Mouse (Mus musculus) naive thymus-derived CD4-positive, alpha-beta T cell, adult 2 months (primary cell): Measurements from ENCODE around the gene Igfbp5.

Experiments
- DNase-seq: peaks from one replicate; pipeline ENCODE4 v3.0.0-alpha.2; 2011; ENCODE audit warnings: low read depth

Igfbp5 gene

GRCm38 (mm10) chr1:72874287-72875211 lies at the start of gene Igfbp5:
Gene Igfbp5 (minus strand): TSS chr1:72874884.
- DNase-seq = no peak

- DNase-seq = no peak
Measured at GRCm38 (mm10) chr1:72914815-72915214, 40.1 kb upstream of the Igfbp5 start.

- DNase-seq = no peak
Measured at GRCm38 (mm10) chr1:72913073-72913472, 38.4 kb upstream of the Igfbp5 start.

- no peak for DNase-seq
Measured at GRCm38 (mm10) chr1:72895821-72896220, 21.1 kb upstream of the Igfbp5 start.

GRCm38 (mm10) chr1:72887910-72888309 lies 13.2 kb upstream of the Igfbp5 start:
- no peak for DNase-seq

GRCm38 (mm10) chr1:72885819-72886169 lies 11.1 kb upstream of the Igfbp5 start:
- no peak for DNase-seq

GRCm38 (mm10) chr1:72885111-72885818 lies 10.6 kb upstream of the Igfbp5 start:
- DNase-seq = no peak

GRCm38 (mm10) chr1:72879319-72879634 lies 4.6 kb upstream of the Igfbp5 start:
- DNase-seq = no peak

GRCm38 (mm10) chr1:72878473-72879318 lies 4.0 kb upstream of the Igfbp5 start:
- DNase-seq = no peak

GRCm38 (mm10) chr1:72877892-72878291 lies 3.2 kb upstream of the Igfbp5 start:
- DNase-seq = no peak

- no peak for DNase-seq
Measured at GRCm38 (mm10) chr1:72876111-72876510, 1.4 kb upstream of the Igfbp5 start.

- DNase-seq = no peak
Measured at GRCm38 (mm10) chr1:72875708-72876107, 1.0 kb upstream of the Igfbp5 start.

GRCm38 (mm10) chr1:72873511-72874286 lies 985 bp downstream of the Igfbp5 start:
- DNase-seq = no peak

GRCm38 (mm10) chr1:72873078-72873477 lies 1.6 kb downstream of the Igfbp5 start:
- DNase-seq = no peak

- no peak for DNase-seq
Measured at GRCm38 (mm10) chr1:72872521-72872920, 2.2 kb downstream of the Igfbp5 start.

- no peak for DNase-seq
Measured at GRCm38 (mm10) chr1:72871697-72872411, 2.8 kb downstream of the Igfbp5 start.

GRCm38 (mm10) chr1:72871337-72871696 lies 3.4 kb downstream of the Igfbp5 start:
- DNase-seq = no peak

GRCm38 (mm10) chr1:72870615-72871336 lies 3.9 kb downstream of the Igfbp5 start:
- DNase-seq = no peak

GRCm38 (mm10) chr1:72869681-72870614 lies 4.7 kb downstream of the Igfbp5 start:
- DNase-seq = no peak
